Mouse (Mus musculus): Measurements from ENCODE around the gene Rragb. TPM values are rescaled to one million over a fixed set of nuclear protein-coding genes. Genes with fewer than 3 reads are reported as not detected.
"Not testable (repeated sequence)": the region's sequence is repeated elsewhere in the genome, so short reads cannot be mapped to it uniquely, and the experiment has no call there.

Gene Rragb
- 1 to 10 TPM; 1.1 to 2.0 TPM for total RNA-seq (2021)
- long read RNA-seq, experiment 1, partial matches to known transcripts = 1 of 8 reads
- long read RNA-seq, experiment 1, other reads (novel, unspliced or antisense) = 6 of 8 reads
- long read RNA-seq, experiment 2, partial matches to known transcripts = 0 of 5 reads
- long read RNA-seq, experiment 2, other reads (novel, unspliced or antisense) = 5 of 5 reads

GRCm38 (mm10) chrX:153139734-153140515, at the start of gene Rragb:
TSS of gene Rragb (plus strand) at chrX:153139981.
- DNase-seq = peak; percentile 49

GRCm38 (mm10) chrX:153118486-153118885, 21.3 kb upstream of the Rragb start, which contains the start of gene Foxr2:
TSS of gene Foxr2 (plus strand) at chrX:153118786.
- no peak for DNase-seq

GRCm38 (mm10) chrX:153119013-153119412, 20.8 kb upstream of the Rragb start:
- no peak for DNase-seq

DNA sequence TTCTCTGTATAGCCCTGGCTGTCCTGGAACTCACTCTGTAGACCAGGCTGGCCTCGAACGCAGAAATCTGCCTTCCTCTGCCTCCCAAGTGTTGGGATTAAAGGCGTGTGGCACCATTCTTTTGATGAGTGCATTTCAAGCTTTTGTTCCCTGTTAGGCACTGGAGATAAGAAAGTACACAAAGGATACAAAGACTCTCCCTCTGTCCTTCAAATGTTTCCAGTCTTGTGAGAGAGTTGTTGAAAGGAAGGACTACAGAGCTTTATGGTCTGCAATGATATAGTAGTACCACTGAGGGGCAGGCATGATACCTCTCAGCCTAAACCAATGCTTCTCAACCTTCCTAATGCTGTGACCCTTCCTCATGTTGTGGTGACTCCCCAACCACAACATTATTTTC, 2.9 kb downstream of the Rragb start:
- no peak for DNase-seq

DNA sequence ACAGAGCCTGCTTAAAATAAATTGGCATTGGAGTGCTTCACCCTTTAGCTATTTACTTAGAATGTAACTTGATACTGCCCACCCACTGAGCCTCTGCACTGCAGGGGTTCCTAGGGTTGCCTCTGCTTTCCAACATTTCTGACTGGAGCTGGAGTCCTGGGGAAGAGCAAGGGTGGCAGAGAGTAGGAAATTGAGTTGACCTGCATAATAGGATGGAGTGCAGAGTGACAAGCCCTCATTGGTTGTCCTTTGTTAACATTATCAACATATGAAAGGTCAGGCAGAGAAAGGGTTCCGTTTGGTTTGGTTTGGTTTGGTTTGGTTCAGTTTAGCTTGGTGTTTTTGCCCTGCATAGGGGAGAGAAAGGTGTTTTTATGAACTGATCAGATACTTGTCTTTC, 12.0 kb downstream of the Rragb start:
- no peak for DNase-seq

GRCm38 (mm10) chrX:153155322-153155721, 15.5 kb downstream of the Rragb start:
- no peak for DNase-seq

GRCm38 (mm10) chrX:153174786-153175185, 35.0 kb downstream of the Rragb start:
- no peak for DNase-seq

DNA sequence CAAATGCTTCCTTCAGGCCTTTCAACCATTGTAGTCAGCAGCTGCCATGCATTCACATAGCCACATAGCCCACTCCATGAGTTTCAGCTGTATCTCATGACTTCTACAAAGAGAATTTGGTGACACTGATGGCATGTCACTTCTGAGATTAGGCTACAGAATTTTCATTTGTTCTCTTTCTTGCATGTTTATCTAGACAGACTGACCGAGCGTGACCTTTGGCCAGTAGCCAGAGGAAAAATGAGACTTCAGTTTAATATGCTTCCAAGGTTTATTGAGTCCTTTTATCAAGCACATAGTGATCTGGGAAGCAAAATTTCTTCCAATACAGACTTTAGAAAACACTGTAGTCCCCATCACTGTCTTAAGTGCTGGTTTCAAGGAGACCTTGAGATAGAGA, 42.4 kb downstream of the Rragb start:
- no peak for DNase-seq

DNA sequence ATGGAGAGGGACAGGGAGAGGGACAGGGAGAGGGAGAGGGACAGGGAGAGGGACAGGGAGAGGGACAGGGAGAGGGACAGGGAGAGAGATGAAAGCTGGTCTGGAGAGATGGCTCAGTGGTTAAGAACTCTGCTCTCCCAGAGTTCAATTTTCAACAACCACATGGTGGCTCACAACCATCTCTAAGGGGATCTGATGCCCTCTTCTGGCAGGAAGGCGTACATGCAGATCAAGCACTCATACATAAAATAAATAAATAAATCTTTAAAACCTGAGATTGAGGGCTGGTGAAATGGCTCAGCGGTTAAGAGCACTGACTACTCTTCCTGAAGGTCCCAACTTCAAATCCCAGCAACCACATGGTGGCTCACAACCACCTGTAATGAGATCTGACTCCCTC, 59.4 kb downstream of the Rragb start:
- DNase-seq = not testable (repeated sequence)

GRCm38 (mm10) chrX:153211101-153211500, 71.3 kb downstream of the Rragb start:
- no peak for DNase-seq

Other genes starting within 250 kb of the Rragb start
- not detected for gene Usp51, start 133.5 kb upstream of the Rragb start, total RNA-seq (2021)
- 1 to 10 TPM; 4.7 to 5.1 TPM for gene Mageh1, start 102.4 kb upstream of the Rragb start, total RNA-seq (2021)
- gene Foxr2, start 21.2 kb upstream of the Rragb start, total RNA-seq (2021) = not detected
- gene Klf8, start 97.5 kb downstream of the Rragb start, total RNA-seq (2021) = under 1 TPM; 0.26 to 0.59 TPM